Mouse (Mus musculus) common myeloid progenitor, adult 5-6 weeks (primary cell): ENCODE results near the gene Olfr294. TPM values are rescaled to one million over a fixed set of nuclear protein-coding genes. Genes with fewer than 3 reads are reported as not detected.

Source experiments
- ATAC-seq: replicated peaks from 2 replicates; pipeline ENCODE4 v1.8.0; 2016; ENCODE audit warnings: low read depth, mild to moderate bottlenecking, moderate TSS enrichment, inconsistent platforms; ENCODE audit not compliant: poor library complexity, severe bottlenecking
- total RNA-seq: library from RNA; stranded (forward); fragments of 200-1000, 187-1606 nt; gene quantifications from 2 replicates; pipeline ENCODE4 v1.2.3, GENCODE M21; 2017

Gene Olfr294
- not detected in 2 replicates for total RNA-seq

- ATAC-seq = no peak
Observed at GRCm38 (mm10) chr7:86616543-86616942, at the start of gene Olfr294. Gene Olfr294 (minus strand): TSS chr7:86616643.

GRCm38 (mm10) chr7:86648761-86649160, 32.3 kb upstream of the Olfr294 start, which contains the start of gene Olfr293:
Gene Olfr293 (plus strand): TSS chr7:86649061.
- no peak for ATAC-seq

- no peak for ATAC-seq
Observed at GRCm38 (mm10) chr7:86583562-86583961, 32.9 kb downstream of the Olfr294 start, which contains the start of gene Olfr295. Gene Olfr295 (plus strand): TSS chr7:86583862.

Other genes with a start within 250 kb of the Olfr294 start
- gene Olfr305, start 249.7 kb downstream of the Olfr294 start, total RNA-seq = not detected in 2 replicates
- not detected in 2 replicates for gene Olfr304, start 230.0 kb downstream of the Olfr294 start, total RNA-seq
- not detected in 2 replicates for gene Olfr303, start 218.9 kb downstream of the Olfr294 start, total RNA-seq
- not detected in 2 replicates for gene Olfr301, start 212.8 kb downstream of the Olfr294 start, total RNA-seq
- not detected in 2 replicates for gene Olfr299, start 156.7 kb downstream of the Olfr294 start, total RNA-seq
- not detected in 2 replicates for gene Olfr298, start 124.2 kb downstream of the Olfr294 start, total RNA-seq
- not detected in 2 replicates for gene Olfr297, start 96.7 kb downstream of the Olfr294 start, total RNA-seq
- not detected in 2 replicates for gene Olfr295, start 32.8 kb downstream of the Olfr294 start, total RNA-seq
- not detected in 2 replicates for gene Olfr293, start 32.4 kb upstream of the Olfr294 start, total RNA-seq
- gene Olfr292, start 71.7 kb upstream of the Olfr294 start, total RNA-seq = not detected in 2 replicates
- gene Folh1, start 159.3 kb upstream of the Olfr294 start, total RNA-seq = not detected in 2 replicates
- gene Vmn2r77, start 178.4 kb upstream of the Olfr294 start, total RNA-seq = not detected in 2 replicates